Mouse (Mus musculus): Measurements from ENCODE around the gene Gm10985. TPM values are rescaled to one million over a fixed set of nuclear protein-coding genes. Genes with fewer than 3 reads are reported as not detected.
A peak's percentile ranks its signal among the peaks of the same experiment; 100 is the strongest.

Gene Gm10985
- not detected in 2 replicates for polyA plus RNA-seq (2012; rRNA removed)

- DNase-seq (ENCODE audit: extremely low spot score in 1 of 2, low spot score in 1 of 2): no peak
Observed at GRCm38 (mm10) chr3:53844786-53845185, at the start of gene Gm10985. TSS of gene Gm10985 (plus strand) at chr3:53845086.

- DNase-seq (ENCODE audit: extremely low spot score in 1 of 2, low spot score in 1 of 2): no peak
Observed at GRCm38 (mm10) chr3:53796933-53797332, 48.0 kb upstream of the Gm10985 start.

- no peak for DNase-seq (ENCODE audit: extremely low spot score in 1 of 2, low spot score in 1 of 2)
Observed at GRCm38 (mm10) chr3:53799671-53800070, 45.2 kb upstream of the Gm10985 start.

GRCm38 (mm10) chr3:53813421-53813977 is 31.4 kb upstream of the Gm10985 start:
- DNase-seq (ENCODE audit: extremely low spot score in 1 of 2, low spot score in 1 of 2): no peak

- peak in 1 of 2 experiments; percentile 33 for DNase-seq (ENCODE audit: extremely low spot score in 1 of 2, low spot score in 1 of 2)
Observed at GRCm38 (mm10) chr3:53834238-53834637, 10.6 kb upstream of the Gm10985 start.

GRCm38 (mm10) chr3:53846206-53846928 is 1.5 kb downstream of the Gm10985 start:
- no peak for DNase-seq (ENCODE audit: extremely low spot score in 1 of 2, low spot score in 1 of 2)

- DNase-seq (ENCODE audit: extremely low spot score in 1 of 2, low spot score in 1 of 2): no peak
Observed at GRCm38 (mm10) chr3:53847726-53848125, 2.8 kb downstream of the Gm10985 start.

GRCm38 (mm10) chr3:53848262-53848661 is 3.4 kb downstream of the Gm10985 start:
- peak in 1 of 2 experiments; percentile 21 for DNase-seq (ENCODE audit: extremely low spot score in 1 of 2, low spot score in 1 of 2)

- no peak for DNase-seq (ENCODE audit: extremely low spot score in 1 of 2, low spot score in 1 of 2)
Observed at GRCm38 (mm10) chr3:53854261-53854660, 9.4 kb downstream of the Gm10985 start.

GRCm38 (mm10) chr3:53854831-53855230 is 9.9 kb downstream of the Gm10985 start:
- no peak for DNase-seq (ENCODE audit: extremely low spot score in 1 of 2, low spot score in 1 of 2)

- DNase-seq (ENCODE audit: extremely low spot score in 1 of 2, low spot score in 1 of 2): peak; percentile 91 to 96
Observed at GRCm38 (mm10) chr3:53863383-53864220, 18.7 kb downstream of the Gm10985 start, which contains the start of gene Ufm1. TSS of gene Ufm1 (minus strand) at chr3:53863830.

GRCm38 (mm10) chr3:53868212-53868611 is 23.3 kb downstream of the Gm10985 start:
- no peak for DNase-seq (ENCODE audit: extremely low spot score in 1 of 2, low spot score in 1 of 2)

- no peak for DNase-seq (ENCODE audit: extremely low spot score in 1 of 2, low spot score in 1 of 2)
Observed at GRCm38 (mm10) chr3:53869263-53869662, 24.4 kb downstream of the Gm10985 start.

GRCm38 (mm10) chr3:53870482-53870881 is 25.6 kb downstream of the Gm10985 start:
- DNase-seq (ENCODE audit: extremely low spot score in 1 of 2, low spot score in 1 of 2): no peak

- DNase-seq (ENCODE audit: extremely low spot score in 1 of 2, low spot score in 1 of 2): no peak
Observed at GRCm38 (mm10) chr3:53871596-53871995, 26.7 kb downstream of the Gm10985 start.

- DNase-seq (ENCODE audit: extremely low spot score in 1 of 2, low spot score in 1 of 2): peak; percentile 79 to 82
Observed at GRCm38 (mm10) chr3:53890619-53891540, 46.0 kb downstream of the Gm10985 start.

All from frontal cortex, adult 2 months (tissue).